Mouse (Mus musculus) liver, adult 2 months (tissue): ENCODE results near the gene Dlat.

Experiments used
- CTCF ChIP-seq: fragments of 200-500 bp; IDR thresholded peaks from 2 replicates; pipeline ENCODE4 v1.5.1; 2011; ENCODE audit warnings: low read depth, low read length, control low read depth
- POLR2A ChIP-seq: fragments of 200-500 bp; IDR thresholded peaks from 2 replicates; pipeline ENCODE4 v1.6.1; 2011; ENCODE audit warnings: low read length, control low read depth; ENCODE audit not compliant: insufficient read depth; ENCODE audit errors: extremely low read depth

DNA sequence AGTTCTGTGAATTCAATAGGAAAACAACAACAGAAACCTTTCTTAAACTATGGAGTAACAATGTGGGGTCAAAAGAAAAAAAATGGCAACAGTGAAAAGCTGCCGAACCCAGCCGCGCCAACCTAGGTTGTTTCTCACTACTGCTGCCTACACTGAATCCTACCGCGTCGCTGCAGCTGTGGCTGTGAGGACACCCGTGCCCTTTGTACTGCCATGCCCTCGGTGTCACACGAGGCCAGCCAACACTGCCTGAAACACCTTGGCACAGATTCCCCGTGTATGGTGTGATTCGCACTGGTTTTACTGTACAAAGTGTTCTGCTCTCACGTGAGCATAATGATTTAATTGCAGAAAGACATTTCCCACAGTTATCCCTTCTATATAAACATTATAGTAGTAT is 851 bp upstream of the Dlat start:
- no peak for TF ChIP-seq CTCF
- TF ChIP-seq POLR2A, result peak; percentile 64; the same call in 1 of the 2 replicates
